Mouse (Mus musculus): ENCODE results near the gene Lsamp. TPM values are rescaled to one million over a fixed set of nuclear protein-coding genes. Genes with fewer than 3 reads are reported as not detected.

Lsamp gene
- total and polyA plus RNA-seq, 3 experiments, result not detected

DNA sequence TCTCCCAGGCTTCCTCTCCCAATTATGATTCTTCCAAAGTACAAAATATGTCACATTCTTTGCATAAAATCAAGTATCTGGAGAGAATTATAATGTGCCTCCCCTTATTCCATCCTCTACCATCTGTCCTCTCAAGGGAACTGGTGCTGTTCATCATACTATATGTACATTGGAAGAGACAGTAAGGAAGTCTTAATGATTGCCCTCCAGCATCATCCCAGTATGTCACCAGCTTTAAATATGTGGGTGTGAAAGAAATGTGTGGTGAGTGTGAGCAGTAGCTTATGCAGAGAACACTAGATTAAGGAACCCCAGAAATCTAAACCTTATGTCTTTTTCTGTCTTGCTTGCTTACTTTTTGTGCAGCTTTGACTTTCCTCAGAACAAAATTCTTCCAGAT lies 1050.6 kb downstream of the Lsamp start:
- H3K9ac ChIP-seq (ENCODE audit: insufficient read depth, low read depth), result no peak overlapping the region
- DNase-seq (ENCODE audit: extremely low read depth), result no peak
- H3K27me3 ChIP-seq (replicated peaks), result no peaks in the 10 kb centered on the region
- no peak overlapping the region for H3K4me3 ChIP-seq (replicated peaks in 1 of 3; ENCODE audit: low read depth in 2 of 3, low read length in 2 of 3, poor library complexity in 1 of 3)
- H3K4me2 ChIP-seq (ENCODE audit: insufficient read depth, low read depth, poor library complexity, severe bottlenecking), result no peak overlapping the region
- in situ Hi-C loops (cut with MboI; ENCODE audit: low pct_ligation_motif_present, low pct_unique_long_range_greater_than_20kb, low sequenced_read_pairs), result no loop called here
- dilution Hi-C loops (cut with MboI; ENCODE audit: extremely low pct_ligation_motif_present, extremely low pct_unique_long_range_greater_than_20kb, low sequenced_read_pairs), result no loop called here
- TF ChIP-seq E2F4 (IDR thresholded peaks at IDR 0.05; ENCODE audit: insufficient replicate concordance, low read depth, low read length), result no peak
- TF ChIP-seq MXI1 (IDR thresholded peaks at IDR 0.05; ENCODE audit: low read depth, low read length), result no peak
- TF ChIP-seq TCF12 (IDR thresholded peaks at IDR 0.05; ENCODE audit: low read depth, low read length), result no peak
- no peak for TF ChIP-seq CTCF (conservative IDR thresholded peaks at IDR 0.05 in 1 of 2, IDR thresholded peaks at IDR 0.05 in 1 of 2; ENCODE audit: low read depth in 2 of 2, low read length in 2 of 2)
- no peak for TF ChIP-seq USF2 (conservative IDR thresholded peaks at IDR 0.05; ENCODE audit: low read depth, low read length)
- TF ChIP-seq NELFE (IDR thresholded peaks at IDR 0.05; ENCODE audit: low read depth, low read length), result no peak
- no peak for TF ChIP-seq POLR2AphosphoS2 (IDR thresholded peaks at IDR 0.05; ENCODE audit: low read depth, low read length)
- no peak for TF ChIP-seq JUN (IDR thresholded peaks at IDR 0.05; ENCODE audit: insufficient read depth, low read depth, low read length)
- no peak for TF ChIP-seq RAD21 (IDR thresholded peaks at IDR 0.05; ENCODE audit: low read depth, low read length)
- no peak for TF ChIP-seq JUND (conservative IDR thresholded peaks at IDR 0.05; ENCODE audit: low read depth, low read length)
- no peak for TF ChIP-seq SMC3 (IDR thresholded peaks at IDR 0.05; ENCODE audit: low read depth, low read length)
- TF ChIP-seq EP300 (IDR thresholded peaks at IDR 0.05; ENCODE audit: low read length), result no peak
- no peak for TF ChIP-seq ZMIZ1 (IDR thresholded peaks at IDR 0.05; ENCODE audit: low read depth, low read length)
- no peak for TF ChIP-seq NRF1 (IDR thresholded peaks at IDR 0.05; ENCODE audit: low read depth, low read length)
- no peaks in the 10 kb centered on the region for H3K4me1 ChIP-seq (ENCODE audit: control insufficient read depth in 1 of 2, insufficient read depth in 2 of 2)
- no peaks in the 10 kb centered on the region for H3K79me2 ChIP-seq (replicated peaks; ENCODE audit: control insufficient read depth, extremely low read depth, insufficient read depth, poor library complexity, severe bottlenecking)
- no peaks in the 10 kb centered on the region for H3K36me3 ChIP-seq (replicated peaks in 1 of 2; ENCODE audit: control insufficient read depth in 1 of 2, insufficient read depth in 1 of 2, low read length in 1 of 2)
- no peak overlapping the region for H3K27ac ChIP-seq (ENCODE audit: insufficient read depth, low read depth)
- peaks cover 50% of the 10 kb centered on the region for H3K9me3 ChIP-seq (replicated peaks; ENCODE audit: low read length)

DNA sequence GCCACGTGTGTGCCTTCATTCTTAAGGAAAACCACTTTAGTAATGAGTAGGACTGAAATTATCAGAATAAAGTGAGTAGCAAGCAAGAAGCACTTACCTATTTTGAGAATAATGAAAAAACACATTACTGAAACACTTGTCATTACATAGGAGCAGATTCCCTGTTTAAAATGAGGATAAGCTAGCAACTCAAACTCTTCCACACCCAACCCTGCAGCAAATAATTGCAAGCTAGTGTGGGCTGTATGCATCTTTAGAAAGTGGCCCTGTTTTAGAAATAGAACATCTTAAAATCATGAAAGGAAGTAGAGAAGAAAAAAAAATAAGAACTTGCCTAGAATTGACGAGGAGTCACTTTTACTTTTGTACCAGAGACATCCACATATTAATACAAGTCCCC lies 1057.5 kb downstream of the Lsamp start:
- TF ChIP-seq E2F4 (IDR thresholded peaks at IDR 0.05; ENCODE audit: insufficient replicate concordance, low read depth, low read length) (no peak), IRF4 (IDR thresholded peaks at IDR 0.05; ENCODE audit: low read depth, low read length) (no peak)
- H3K4me3 ChIP-seq (replicated peaks in 1 of 3; ENCODE audit: low read depth in 2 of 3, low read length in 2 of 3, poor library complexity in 1 of 3), result no peak overlapping the region
- H3K36me3 ChIP-seq (replicated peaks in 1 of 2; ENCODE audit: control insufficient read depth in 1 of 2, insufficient read depth in 1 of 2, low read length in 1 of 2), result no peaks in the 10 kb centered on the region
- no peak overlapping the region for H3K9ac ChIP-seq (ENCODE audit: insufficient read depth, low read depth)
- H3K27ac ChIP-seq (ENCODE audit: insufficient read depth, low read depth), result no peak overlapping the region
- in situ Hi-C loops (cut with MboI; ENCODE audit: low pct_ligation_motif_present, low pct_unique_long_range_greater_than_20kb, low sequenced_read_pairs) (no loop called here), dilution Hi-C loops (cut with MboI; ENCODE audit: extremely low pct_ligation_motif_present, extremely low pct_unique_long_range_greater_than_20kb, low sequenced_read_pairs) (no loop called here)
- H3K4me1 ChIP-seq (ENCODE audit: control insufficient read depth in 1 of 2, insufficient read depth in 2 of 2), result no peaks in the 10 kb centered on the region
- H3K79me2 ChIP-seq (replicated peaks; ENCODE audit: control insufficient read depth, extremely low read depth, insufficient read depth, poor library complexity, severe bottlenecking), result no peaks in the 10 kb centered on the region
- H3K4me2 ChIP-seq (ENCODE audit: insufficient read depth, low read depth, poor library complexity, severe bottlenecking), result no peak overlapping the region
- DNase-seq (ENCODE audit: extremely low read depth), result no peak
- H3K27me3 ChIP-seq (replicated peaks), result no peaks in the 10 kb centered on the region
- H3K9me3 ChIP-seq (replicated peaks; ENCODE audit: low read length), result peaks cover 62% of the 10 kb centered on the region
